Mouse (Mus musculus): ENCODE data around the gene Styx.
A peak's percentile ranks its signal among the peaks of the same experiment; 100 is the strongest.

The Styx gene

GRCm38 (mm10) chr14:45438931-45439275, 88.0 kb downstream of the Styx start:
- no peak for DNase-seq (ENCODE audit: low spot score)

- DNase-seq (ENCODE audit: low spot score) = no peak
These were observed 88.5 kb downstream of the Styx start for GRCm38 (mm10) chr14:45439387-45439786.

GRCm38 (mm10) chr14:45441291-45441690, 90.4 kb downstream of the Styx start:
- DNase-seq (ENCODE audit: low spot score) = no peak

- no peak for DNase-seq (ENCODE audit: low spot score)
These were observed 92.1 kb downstream of the Styx start for GRCm38 (mm10) chr14:45442781-45443560.

- DNase-seq (ENCODE audit: low spot score) = no peak
These were observed 94.0 kb downstream of the Styx start for GRCm38 (mm10) chr14:45444870-45445269.

GRCm38 (mm10) chr14:45445445-45445844, 94.6 kb downstream of the Styx start:
- no peak for DNase-seq (ENCODE audit: low spot score)

GRCm38 (mm10) chr14:45446777-45447176, 95.9 kb downstream of the Styx start:
- DNase-seq (ENCODE audit: low spot score) = no peak

GRCm38 (mm10) chr14:45451090-45451489, 100.2 kb downstream of the Styx start:
- peak; percentile 85 for DNase-seq (ENCODE audit: low spot score)

GRCm38 (mm10) chr14:45452148-45452547, 101.3 kb downstream of the Styx start:
- peak; percentile 43 for DNase-seq (ENCODE audit: low spot score)

GRCm38 (mm10) chr14:45452861-45453512, 102.1 kb downstream of the Styx start:
- DNase-seq (ENCODE audit: low spot score) = peak; percentile 86

GRCm38 (mm10) chr14:45453538-45454233, 102.8 kb downstream of the Styx start:
- DNase-seq (ENCODE audit: low spot score) = peak; percentile 38

GRCm38 (mm10) chr14:45455651-45456501, 105.0 kb downstream of the Styx start:
- no peak for DNase-seq (ENCODE audit: low spot score)

GRCm38 (mm10) chr14:45456502-45456846, 105.6 kb downstream of the Styx start:
- DNase-seq (ENCODE audit: low spot score) = peak; percentile 44

- no peak for DNase-seq (ENCODE audit: low spot score)
These were observed 106.1 kb downstream of the Styx start for GRCm38 (mm10) chr14:45457003-45457402.

GRCm38 (mm10) chr14:45459877-45460276, 109.0 kb downstream of the Styx start:
- no peak for DNase-seq (ENCODE audit: low spot score)

GRCm38 (mm10) chr14:45460491-45460890, 109.6 kb downstream of the Styx start:
- no peak for DNase-seq (ENCODE audit: low spot score)

- DNase-seq (ENCODE audit: low spot score) = no peak
These were observed 111.1 kb downstream of the Styx start for GRCm38 (mm10) chr14:45461945-45462344.

GRCm38 (mm10) chr14:45462374-45462773, 111.5 kb downstream of the Styx start:
- no peak for DNase-seq (ENCODE audit: low spot score)

- DNase-seq (ENCODE audit: low spot score) = no peak
These were observed 112.1 kb downstream of the Styx start for GRCm38 (mm10) chr14:45462875-45463475.

GRCm38 (mm10) chr14:45463599-45463998, 112.7 kb downstream of the Styx start:
- peak; percentile 76 for DNase-seq (ENCODE audit: low spot score)
